Mouse (Mus musculus) midbrain, postnatal 0 days (tissue): Measurements from ENCODE around the gene Tnfrsf1a. TPM values are rescaled to one million over a fixed set of nuclear protein-coding genes. Genes with fewer than 3 reads are reported as not detected.

Source experiments
- ATAC-seq: fragments of 200-750 bp; cut with Nextera tagmentation; 2 replicates; pipeline ENCODE4 v1.8.0; 2017; ENCODE audit warnings: moderate number of reproducible peaks, mild to moderate bottlenecking, moderate TSS enrichment, moderate library complexity; ENCODE audit not compliant: low FRiP score
- DNase-seq: peaks from one replicate; pipeline ENCODE4 v3.0.0-alpha.2; 2015; ENCODE audit warnings: low spot score
- H3K27ac ChIP-seq: fragments of 300-500 bp; sonication (generic); 2 replicates; pipeline ENCODE4 v1.5.1; 2014; ENCODE audit warnings: low read depth, mild to moderate bottlenecking, low read length, mixed read lengths
- H3K27me3 ChIP-seq: fragments of 300-500 bp; sonication (generic); 2 replicates; pipeline ENCODE4 v1.6.1; 2014; ENCODE audit warnings: low read length, control low read depth, mixed read lengths; ENCODE audit not compliant: insufficient read depth
- H3K36me3 ChIP-seq: fragments of 300-500 bp; sonication (generic); 2 replicates; pipeline ENCODE4 v1.6.1; 2014; ENCODE audit warnings: low read length, control low read depth, mixed read lengths; ENCODE audit not compliant: insufficient read depth
- H3K4me1 ChIP-seq: fragments of 300-500 bp; sonication (generic); 2 replicates; pipeline ENCODE4 v1.6.1; 2014; ENCODE audit warnings: mild to moderate bottlenecking, control low read depth, antibody characterized with exemption, low read length, mixed read lengths; ENCODE audit not compliant: insufficient read depth
- H3K4me2 ChIP-seq: fragments of 300-500 bp; sonication (generic); 2 replicates; pipeline ENCODE4 v1.6.1; 2014; ENCODE audit warnings: low read depth, mild to moderate bottlenecking, low read length, mixed read lengths; ENCODE audit not compliant: poor library complexity, severe bottlenecking
- H3K4me3 ChIP-seq: fragments of 300-500 bp; sonication (generic); 2 replicates; pipeline ENCODE4 v1.5.1; 2014; ENCODE audit warnings: low read depth, mild to moderate bottlenecking, low read length, moderate library complexity
- H3K9ac ChIP-seq: fragments of 300-500 bp; sonication (generic); replicated peaks from 2 replicates; pipeline ENCODE4 v1.6.1; 2014; ENCODE audit warnings: mild to moderate bottlenecking, low read length, moderate library complexity, mixed read lengths; ENCODE audit not compliant: poor library complexity, severe bottlenecking
- H3K9me3 ChIP-seq: fragments of 300-500 bp; sonication (generic); 2 replicates; pipeline ENCODE4 v1.6.1; 2016; ENCODE audit warnings: low read length, control low read depth
- CTCF ChIP-seq: IDR thresholded peaks from 2 replicates; pipeline ENCODE4 v1.5.1; 2016; ENCODE audit warnings: antibody characterized with exemption, mild to moderate bottlenecking
- WGBS: fragments of 180-500 bp; shearing (Covaris S2); extraction: QIAGEN DNeasy Blood & Tissue Kit; methylation state at CpG from one replicate; pipeline ENCODE4 v1.1.7; 2014; 5-methylcytosine and 5-hydroxymethylcytosine counted together
- polyA plus RNA-seq: library from polyadenylated mRNA; unstranded; fragments of >200 nt; fragmentation: Nextera tagmentation; extraction: Ambion mirVana; gene quantifications from 2 replicates; pipeline ENCODE4 v1.2.1, GENCODE M21; 2015
- total RNA-seq: library from RNA; depleted of rRNA; stranded (reverse); fragments of >200 nt; gene quantifications from 2 replicates; pipeline ENCODE4 v1.2.3, GENCODE M21; 2014

The Tnfrsf1a gene
- total and polyA plus RNA-seq, 2 experiments from 2014 or later, result 10.4 to 15.9 TPM

DNA sequence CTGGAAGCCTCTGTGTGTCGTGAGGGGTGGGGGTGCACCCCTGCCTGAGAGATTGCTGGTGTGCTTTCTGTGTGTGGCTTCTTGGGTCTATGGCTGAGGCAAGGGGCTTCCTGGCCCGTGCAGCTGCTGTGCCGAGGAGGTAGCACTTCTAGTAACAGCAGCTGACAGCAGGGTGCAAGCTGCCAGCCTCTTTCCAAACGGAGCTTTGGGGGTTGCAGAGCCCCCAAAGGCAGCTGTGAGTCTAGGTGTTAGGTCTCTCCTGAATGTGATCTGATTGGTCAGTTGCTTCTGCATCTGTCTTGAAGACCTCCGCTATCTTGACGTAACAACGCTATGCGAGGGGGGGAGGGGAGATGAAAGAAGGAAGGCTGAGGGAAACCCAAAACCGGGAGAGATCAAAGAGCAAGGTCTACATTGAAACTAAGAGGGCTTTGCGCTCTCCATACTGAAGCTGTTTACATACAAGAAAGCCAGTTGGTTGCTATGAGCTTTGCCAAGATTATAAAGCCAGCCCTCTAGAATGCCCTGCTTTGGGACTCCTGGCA lies 6.1 kb downstream of the Tnfrsf1a start:
- ATAC-seq, result no peak
- Histone ChIP-seq H3K9ac (no peak overlapping the region), H3K4me3 (no peak overlapping the region), H3K4me1 (peaks cover 6% of the 10 kb centered on the region; the same call in 1 of the 2 replicates), H3K27ac (no peak overlapping the region), H3K36me3 (no peaks in the 10 kb centered on the region), H3K4me2 (peak overlapping the region; percentile 26), H3K9me3 (no peaks in the 10 kb centered on the region), H3K27me3 (0 out of 2 replicates have a peak, but pooled peaks cover under 1% of the 10 kb centered on the region)
- 5% methylated on average over 10 of the region's 10 CpGs for WGBS
- no peak for DNase-seq
- no peak for TF ChIP-seq CTCF

DNA sequence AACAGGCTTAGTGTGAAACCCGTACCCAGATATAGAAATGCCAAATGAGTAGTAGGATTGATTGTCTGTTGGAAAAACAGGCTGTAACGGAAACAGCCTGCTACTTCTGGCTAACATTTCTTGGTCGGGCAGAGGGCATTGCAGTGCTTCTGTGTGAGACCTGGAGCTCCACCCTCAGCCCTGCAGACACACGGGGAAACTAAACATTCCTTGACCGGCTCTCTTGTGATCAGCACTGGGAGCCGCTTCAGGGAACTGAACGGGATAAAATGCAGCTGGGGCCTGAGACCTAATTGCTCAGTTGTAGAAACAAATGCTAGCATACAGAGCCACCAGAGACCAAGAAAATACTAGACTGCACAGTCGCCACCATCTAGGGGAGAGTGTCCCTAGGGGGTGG lies 7.1 kb downstream of the Tnfrsf1a start:
- Histone ChIP-seq H3K36me3 (no peaks in the 10 kb centered on the region), H3K27me3 (no peaks in the 10 kb centered on the region), H3K9me3 (no peaks in the 10 kb centered on the region), H3K9ac (no peak overlapping the region), H3K4me1 (peaks cover 7% of the 10 kb centered on the region; the same call in 1 of the 2 replicates), H3K4me2 (no peak overlapping the region), H3K4me3 (no peak overlapping the region), H3K27ac (no peak overlapping the region)
- DNase-seq (no peak), ATAC-seq (no peak)
- 53% methylated on average over 8 of the region's 8 CpGs for WGBS
- TF ChIP-seq CTCF, result no peak

DNA sequence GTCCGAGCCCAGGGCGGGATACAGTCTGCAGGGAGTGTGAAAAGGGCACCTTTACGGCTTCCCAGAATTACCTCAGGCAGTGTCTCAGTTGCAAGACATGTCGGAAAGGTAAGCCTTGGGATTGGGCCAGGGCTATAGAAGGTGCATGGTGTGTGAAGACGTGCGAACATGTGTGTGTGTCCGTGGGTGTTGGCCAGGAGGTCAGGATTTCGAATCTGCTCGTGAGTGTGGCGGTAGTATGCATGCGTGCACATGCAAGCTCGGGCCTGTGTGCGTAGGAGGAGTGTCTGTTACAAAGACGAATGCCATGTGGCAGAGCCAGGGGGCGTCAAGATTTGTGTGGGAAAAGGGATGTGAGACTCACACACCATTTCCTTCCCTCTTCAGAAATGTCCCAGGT lies 8.2 kb downstream of the Tnfrsf1a start:
- H3K27ac ChIP-seq, result no peak overlapping the region
- no peak overlapping the region for H3K4me2 ChIP-seq
- TF ChIP-seq CTCF, result no peak
- peaks cover 12% of the 10 kb centered on the region; the same call in 1 of the 2 replicates for H3K4me1 ChIP-seq
- H3K4me3 ChIP-seq, result no peak overlapping the region
- DNase-seq, result no peak
- H3K9me3 ChIP-seq, result no peaks in the 10 kb centered on the region
- H3K9ac ChIP-seq, result no peak overlapping the region
- 95% methylated on average over 15 of the region's 15 CpGs for WGBS
- H3K27me3 ChIP-seq, result no peaks in the 10 kb centered on the region
- no peak for ATAC-seq
- no peaks in the 10 kb centered on the region for H3K36me3 ChIP-seq

DNA sequence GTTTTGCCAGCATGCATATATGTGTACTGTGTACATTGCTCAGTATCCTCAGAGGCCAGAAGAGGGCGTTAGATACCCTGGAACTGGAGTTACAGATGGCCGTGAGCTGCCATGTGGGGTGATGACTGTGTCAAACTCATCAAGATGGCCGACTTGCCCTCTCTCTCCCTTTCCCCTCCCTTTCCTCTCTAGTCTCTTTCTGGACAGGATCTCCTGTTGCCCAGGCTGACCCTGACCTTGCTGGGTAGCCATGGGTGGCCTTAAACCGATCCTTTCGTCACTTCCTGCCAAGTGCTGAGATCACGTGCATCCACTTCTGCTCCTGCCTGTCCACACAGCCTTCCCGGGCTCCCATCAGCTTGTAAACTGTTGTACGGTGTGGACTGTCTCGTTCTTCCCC lies 10.8 kb downstream of the Tnfrsf1a start:
- Histone ChIP-seq H3K9me3 (no peaks in the 10 kb centered on the region), H3K36me3 (no peaks in the 10 kb centered on the region), H3K27me3 (peaks cover 7% of the 10 kb centered on the region; the same call in 1 of the 2 replicates), H3K4me2 (no peak overlapping the region), H3K27ac (no peak overlapping the region), H3K9ac (no peak overlapping the region), H3K4me1 (peaks cover 14% of the 10 kb centered on the region; the same call in 1 of the 2 replicates), H3K4me3 (no peak overlapping the region)
- 58% methylated on average over 9 of the region's 9 CpGs for WGBS
- ATAC-seq (no peak), DNase-seq (no peak)
- TF ChIP-seq CTCF, result peak; percentile 28; the same call in 1 of the 2 replicates

DNA sequence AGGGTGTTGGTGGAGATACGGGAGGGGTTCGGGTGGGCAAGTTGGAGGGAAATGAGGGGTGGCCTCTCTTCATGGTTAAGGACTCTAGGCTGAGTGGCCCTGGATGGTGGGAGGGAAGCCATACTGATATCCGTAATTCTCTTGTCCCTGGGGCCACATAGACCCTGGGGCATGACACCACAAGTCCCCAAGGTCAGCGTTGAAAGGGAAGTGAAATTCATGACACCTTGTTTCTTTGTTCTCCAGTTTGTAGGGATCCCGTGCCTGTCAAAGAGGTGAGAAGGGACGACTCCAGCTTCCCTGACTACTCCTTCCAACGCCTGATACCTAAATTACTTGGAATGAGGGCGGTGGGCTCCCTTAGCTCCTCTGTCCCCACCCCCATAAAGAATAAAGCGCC lies 11.7 kb downstream of the Tnfrsf1a start:
- Histone ChIP-seq H3K27ac (no peak overlapping the region), H3K36me3 (no peaks in the 10 kb centered on the region), H3K9ac (no peak overlapping the region), H3K9me3 (no peaks in the 10 kb centered on the region), H3K4me1 (peaks cover 9% of the 10 kb centered on the region; the same call in 1 of the 2 replicates), H3K27me3 (peaks cover 7% of the 10 kb centered on the region; the same call in 1 of the 2 replicates), H3K4me3 (no peak overlapping the region), H3K4me2 (no peak overlapping the region)
- ATAC-seq (no peak), DNase-seq (no peak)
- no peak for TF ChIP-seq CTCF
- 56% methylated on average over 9 of the region's 9 CpGs for WGBS

DNA sequence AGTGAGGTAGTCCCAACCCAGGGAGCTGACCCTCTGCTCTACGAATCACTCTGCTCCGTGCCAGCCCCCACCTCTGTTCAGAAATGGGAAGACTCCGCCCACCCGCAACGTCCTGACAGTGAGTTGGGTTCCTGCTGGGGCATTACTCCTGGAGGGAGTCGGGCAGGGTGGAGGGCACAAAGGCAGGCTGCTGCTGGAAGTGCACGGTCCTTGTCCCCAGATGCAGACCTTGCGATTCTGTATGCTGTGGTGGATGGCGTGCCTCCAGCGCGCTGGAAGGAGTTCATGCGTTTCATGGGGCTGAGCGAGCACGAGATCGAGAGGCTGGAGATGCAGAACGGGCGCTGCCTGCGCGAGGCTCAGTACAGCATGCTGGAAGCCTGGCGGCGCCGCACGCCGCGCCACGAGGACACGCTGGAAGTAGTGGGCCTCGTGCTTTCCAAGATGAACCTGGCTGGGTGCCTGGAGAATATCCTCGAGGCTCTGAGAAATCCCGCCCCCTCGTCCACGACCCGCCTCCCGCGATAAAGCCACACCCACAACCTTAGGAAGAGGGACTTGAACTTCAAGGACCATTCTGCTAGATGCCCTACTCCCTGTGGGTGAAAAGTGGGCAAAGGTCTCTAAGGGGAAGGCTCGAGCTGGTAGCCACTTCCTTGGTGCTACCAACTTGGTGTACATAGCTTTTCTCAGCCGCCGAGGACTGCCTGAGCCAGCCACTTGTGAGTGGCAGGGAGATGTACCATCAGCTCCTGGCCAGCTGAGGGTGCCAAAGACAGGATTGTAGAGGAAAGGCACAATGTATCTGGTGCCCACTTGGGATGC lies 12.5 kb downstream of the Tnfrsf1a start:
- peaks cover 7% of the 10 kb centered on the region; the same call in 1 of the 2 replicates for H3K27me3 ChIP-seq
- H3K4me2 ChIP-seq, result peak overlapping the region; percentile 51
- peaks cover 9% of the 10 kb centered on the region; the same call in 1 of the 2 replicates for H3K4me1 ChIP-seq
- peak overlapping the region; percentile 26 for H3K4me3 ChIP-seq
- DNase-seq, result peak; percentile 77
- no peaks in the 10 kb centered on the region for H3K9me3 ChIP-seq
- H3K36me3 ChIP-seq, result no peaks in the 10 kb centered on the region
- no peak overlapping the region for H3K9ac ChIP-seq
- 14% methylated on average over 38 of the region's 38 CpGs for WGBS
- ATAC-seq, result peak; percentile 51
- TF ChIP-seq CTCF, result peak; percentile 70
- no peak overlapping the region for H3K27ac ChIP-seq
